Mouse (Mus musculus) bone marrow macrophage, adult 2 months (primary cell): ENCODE data around the gene Ccdc97. TPM values are rescaled to one million over a fixed set of nuclear protein-coding genes. Genes with fewer than 3 reads are reported as not detected.
A peak's percentile ranks its signal among the peaks of the same experiment; 100 is the strongest.
"Not testable (repeated sequence)": the region's sequence is repeated elsewhere in the genome, so short reads cannot be mapped to it uniquely, and the experiment has no call there.

Source experiments
- H3K27ac ChIP-seq: 2 replicates; pipeline ENCODE4 v1.5.1; 2012; ENCODE audit warnings: low read depth, low read length; ENCODE audit not compliant: insufficient read depth
- H3K4me1 ChIP-seq: 2 replicates; pipeline ENCODE4 v1.6.1; 2012; ENCODE audit warnings: low read length; ENCODE audit not compliant: control insufficient read depth, insufficient read depth
- H3K4me3 ChIP-seq: 2 replicates; pipeline ENCODE4 v1.5.1; 2012; ENCODE audit warnings: mild to moderate bottlenecking, low read length, moderate library complexity; ENCODE audit not compliant: insufficient read depth
- CTCF ChIP-seq: IDR thresholded peaks from 2 replicates; pipeline ENCODE4 v1.5.1; 2012; ENCODE audit warnings: low read depth, mild to moderate bottlenecking, low read length, moderate library complexity
- POLR2A ChIP-seq: IDR thresholded peaks from 2 replicates; pipeline ENCODE4 v1.6.1; 2012; ENCODE audit warnings: mild to moderate bottlenecking, low read depth, low read length, borderline replicate concordance
- polyA plus RNA-seq: library from polyadenylated mRNA; stranded (reverse); fragments of >200 nt; gene quantifications from 2 replicates; pipeline ENCODE4 v1.2.4, GENCODE M21; 2012; ENCODE audit not compliant: missing spikeins, insufficient read depth, insufficient read length

Ccdc97 gene
- polyA plus RNA-seq, 1 experiment = 44.7 TPM

DNA sequence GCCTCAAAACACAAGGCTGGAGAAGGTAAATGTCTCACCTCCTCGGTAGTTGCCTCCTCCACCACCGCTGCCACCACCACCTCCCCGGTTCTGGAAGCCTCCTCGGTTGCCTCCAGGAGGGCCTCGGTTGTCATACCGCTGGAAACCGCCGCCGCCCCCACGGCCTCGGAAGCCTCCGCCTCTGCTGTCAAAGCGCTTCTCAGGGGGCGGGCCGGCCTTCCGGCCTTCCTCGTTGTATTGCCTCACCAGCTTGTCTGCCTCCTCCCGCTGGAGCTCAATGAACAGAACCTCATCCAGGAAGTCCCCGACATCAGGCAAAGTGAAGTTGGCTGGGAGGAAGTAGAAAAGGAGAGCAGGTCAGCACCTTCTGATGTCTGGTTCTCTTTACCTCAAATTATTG is 7.0 kb upstream of the Ccdc97 start:
- peaks cover 31% of the 10 kb centered on the region for H3K4me1 ChIP-seq
- no peak overlapping the region for H3K4me3 ChIP-seq
- H3K27ac ChIP-seq = no peak overlapping the region
- TF ChIP-seq CTCF (no peak), POLR2A (no peak)

DNA sequence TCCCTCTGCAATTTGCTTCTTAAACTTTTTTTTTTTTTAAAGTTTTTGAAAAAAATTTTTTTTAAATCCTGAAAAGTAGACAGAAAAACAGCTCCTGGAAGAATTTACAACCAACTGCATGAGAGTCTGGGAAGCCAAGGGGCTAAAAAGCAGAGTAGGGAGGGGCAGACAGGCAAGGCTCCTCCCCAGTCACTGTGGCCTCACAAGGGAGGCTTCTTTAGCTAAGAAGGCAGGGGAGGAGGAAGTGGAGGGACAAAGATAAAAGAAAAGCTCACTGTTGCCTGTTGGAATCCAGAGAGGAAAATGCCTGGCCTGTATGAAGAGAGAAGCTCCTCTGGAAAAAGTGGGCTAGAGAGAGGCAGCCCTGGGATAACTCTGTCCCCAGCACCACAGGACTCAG is 2.9 kb upstream of the Ccdc97 start:
- H3K4me3 ChIP-seq = not testable (repeated sequence)
- peak overlapping the region; percentile 25 for H3K27ac ChIP-seq
- peaks cover 27% of the 10 kb centered on the region for H3K4me1 ChIP-seq

DNA sequence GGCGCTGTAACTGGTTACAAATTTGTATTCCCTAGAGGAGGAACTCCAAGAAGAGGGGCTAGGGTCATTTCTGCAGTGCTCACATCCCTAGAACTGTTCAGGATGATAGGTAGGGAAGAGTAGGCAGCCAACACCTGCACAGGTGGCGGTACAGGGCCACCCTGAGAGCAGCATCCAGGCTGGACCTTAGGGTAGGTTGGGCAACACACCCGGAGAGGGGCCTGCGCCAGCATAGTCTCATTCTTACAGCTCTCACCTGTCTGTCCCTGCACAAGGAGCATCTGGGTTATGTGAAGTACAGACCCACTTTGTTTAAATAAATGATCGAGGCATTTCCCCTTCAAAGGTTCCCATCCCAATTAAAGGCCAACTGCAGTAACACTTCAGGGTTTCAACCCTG is 1.9 kb upstream of the Ccdc97 start:
- TF ChIP-seq POLR2A = no peak
- no peak for TF ChIP-seq CTCF
- Histone ChIP-seq H3K27ac (no peak overlapping the region), H3K4me1 (peaks cover 20% of the 10 kb centered on the region), H3K4me3 (no peak overlapping the region)

DNA sequence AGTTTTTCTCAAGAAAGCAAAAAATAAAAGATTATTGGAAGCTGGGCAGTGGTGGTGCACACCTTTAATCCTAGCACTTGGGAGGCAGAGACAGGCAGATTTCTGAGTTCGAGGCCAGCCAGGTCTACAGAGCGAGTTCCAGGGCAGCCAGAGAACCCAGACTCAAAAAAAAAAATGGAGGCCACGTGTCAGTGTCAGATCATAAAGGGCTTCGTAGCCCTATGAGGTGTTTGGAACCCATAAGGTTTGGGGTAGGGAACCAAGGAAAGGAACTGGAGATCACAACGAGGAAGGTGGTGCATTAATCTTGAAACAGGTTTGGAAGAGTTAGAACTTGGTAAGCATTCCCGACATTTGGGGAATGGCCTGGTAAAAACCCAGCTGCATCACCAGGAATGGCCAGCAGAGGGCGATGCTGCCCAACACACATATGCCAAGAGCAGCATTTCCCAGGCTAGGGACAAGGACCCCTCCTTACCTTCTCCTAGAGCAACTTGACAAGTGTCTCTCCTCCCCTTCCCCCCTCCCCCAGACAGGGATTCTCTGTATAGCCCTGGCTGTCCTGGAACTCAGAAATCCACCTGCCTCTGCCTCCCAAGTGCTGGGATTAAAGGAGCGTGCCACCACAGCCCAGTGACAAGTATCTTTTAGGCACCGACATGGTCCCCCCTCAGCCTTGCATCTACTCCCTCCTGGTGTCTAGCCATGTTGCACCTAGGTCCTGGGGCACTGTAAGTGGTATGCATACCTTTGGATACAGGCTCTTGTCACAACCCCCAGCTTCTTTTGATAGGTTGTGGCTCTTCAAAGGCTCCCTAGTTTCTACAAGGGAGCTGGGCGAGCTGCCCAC is 1.1 kb upstream of the Ccdc97 start:
- peaks cover 20% of the 10 kb centered on the region for H3K4me1 ChIP-seq
- TF ChIP-seq POLR2A = no peak
- TF ChIP-seq CTCF = peak; percentile 77
- no peak overlapping the region for H3K4me3 ChIP-seq
- peak overlapping the region; percentile 67 for H3K27ac ChIP-seq

DNA sequence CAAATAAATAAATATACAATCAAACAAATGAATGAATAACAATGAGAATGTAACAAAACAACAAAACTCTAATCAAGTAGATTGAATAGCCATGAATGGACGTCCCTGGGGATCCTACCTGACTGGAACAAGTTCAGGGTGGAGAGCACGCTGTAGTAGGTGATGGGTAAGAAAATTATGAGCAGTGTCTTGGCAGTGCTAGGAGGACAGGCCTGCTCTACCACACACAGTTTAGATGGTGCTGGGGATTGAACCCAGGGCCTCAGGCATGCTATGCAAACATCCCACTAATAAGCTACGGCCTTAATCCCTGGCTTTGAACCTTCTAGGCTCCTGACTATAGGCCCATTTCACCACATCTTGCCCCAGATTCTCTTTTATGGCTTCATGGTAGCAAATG is 1.4 kb downstream of the Ccdc97 start:
- Histone ChIP-seq H3K4me3 (peak overlapping the region; percentile 21; the same call in 1 of the 2 replicates), H3K4me1 (peaks cover 22% of the 10 kb centered on the region), H3K27ac (no peak overlapping the region)
- TF ChIP-seq POLR2A (no peak), CTCF (no peak)

DNA sequence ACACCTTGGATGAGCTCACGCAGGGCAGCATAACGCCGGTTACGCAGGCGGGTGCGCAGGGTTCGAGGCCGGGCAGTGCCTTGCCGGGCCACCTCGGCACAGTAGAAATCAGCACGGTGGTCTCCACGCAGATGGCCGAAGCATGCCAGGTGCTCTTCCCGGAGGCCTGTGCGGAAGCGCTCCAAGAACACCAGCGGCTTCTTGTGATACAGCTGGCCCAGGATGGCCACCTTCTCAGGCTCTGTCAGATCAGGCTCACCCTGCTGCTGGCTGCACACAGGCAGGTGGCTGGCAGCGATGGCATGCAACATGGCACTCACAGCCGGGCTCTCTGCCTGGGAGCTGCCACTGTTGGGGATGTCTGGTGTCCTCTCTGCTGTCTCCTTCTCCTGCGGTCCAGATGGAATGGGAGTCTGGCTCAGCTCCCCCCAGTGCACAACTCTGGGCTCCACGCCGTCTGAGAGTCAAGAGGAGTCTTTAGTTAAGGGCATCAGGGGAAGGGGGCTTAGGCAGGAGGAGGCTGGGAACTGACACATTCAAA is 3.1 kb downstream of the Ccdc97 start:
- no peak for TF ChIP-seq CTCF
- TF ChIP-seq POLR2A = no peak
- H3K4me3 ChIP-seq = no peak overlapping the region
- peaks cover 31% of the 10 kb centered on the region for H3K4me1 ChIP-seq
- no peak overlapping the region for H3K27ac ChIP-seq

DNA sequence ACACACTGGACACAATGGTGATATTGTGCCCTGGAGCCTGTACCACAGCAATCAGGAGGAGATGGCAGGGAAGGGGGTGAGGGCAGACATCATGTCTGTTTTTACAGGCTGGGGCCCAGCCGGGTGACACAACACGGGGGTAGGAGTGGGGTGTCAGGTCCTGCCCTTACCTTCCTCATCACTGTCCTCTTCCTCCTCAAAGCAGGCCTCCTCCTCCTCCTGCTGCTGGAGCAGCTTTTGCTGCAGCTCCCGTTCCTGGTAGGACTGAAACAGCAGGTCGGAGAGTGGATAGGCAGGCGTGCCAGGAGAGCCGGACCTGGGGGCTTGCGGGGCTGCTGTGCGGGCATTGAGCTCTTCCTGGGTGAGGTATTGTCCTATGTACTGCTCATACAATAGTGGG is 4.3 kb downstream of the Ccdc97 start:
- Histone ChIP-seq H3K4me3 (no peak overlapping the region), H3K4me1 (peaks cover 36% of the 10 kb centered on the region), H3K27ac (no peak overlapping the region)
- TF ChIP-seq POLR2A = no peak

DNA sequence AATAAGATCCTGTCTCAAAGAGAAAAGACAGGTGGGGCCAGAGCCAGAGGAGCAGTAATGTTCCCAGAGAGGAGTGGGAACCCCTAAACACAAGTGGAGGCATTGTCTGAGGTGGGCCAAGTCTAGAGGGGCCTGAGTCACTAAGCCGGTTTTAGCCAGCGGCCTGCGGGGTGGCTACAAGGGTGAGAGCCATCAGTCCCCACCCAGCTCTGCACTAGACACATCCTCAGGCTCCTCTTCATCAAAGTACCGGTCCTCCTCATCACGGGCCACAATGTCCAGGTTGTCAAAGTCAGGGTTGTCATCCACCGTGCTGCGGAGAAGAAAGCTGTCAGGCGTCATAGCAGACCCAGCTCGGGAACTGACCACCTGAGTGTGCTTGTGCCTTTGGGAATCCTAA is 6.1 kb downstream of the Ccdc97 start:
- TF ChIP-seq CTCF = no peak
- TF ChIP-seq POLR2A = no peak
- Histone ChIP-seq H3K4me1 (peaks cover 36% of the 10 kb centered on the region), H3K4me3 (no peak overlapping the region), H3K27ac (peak overlapping the region; percentile 38; the same call in 1 of the 2 replicates)

DNA sequence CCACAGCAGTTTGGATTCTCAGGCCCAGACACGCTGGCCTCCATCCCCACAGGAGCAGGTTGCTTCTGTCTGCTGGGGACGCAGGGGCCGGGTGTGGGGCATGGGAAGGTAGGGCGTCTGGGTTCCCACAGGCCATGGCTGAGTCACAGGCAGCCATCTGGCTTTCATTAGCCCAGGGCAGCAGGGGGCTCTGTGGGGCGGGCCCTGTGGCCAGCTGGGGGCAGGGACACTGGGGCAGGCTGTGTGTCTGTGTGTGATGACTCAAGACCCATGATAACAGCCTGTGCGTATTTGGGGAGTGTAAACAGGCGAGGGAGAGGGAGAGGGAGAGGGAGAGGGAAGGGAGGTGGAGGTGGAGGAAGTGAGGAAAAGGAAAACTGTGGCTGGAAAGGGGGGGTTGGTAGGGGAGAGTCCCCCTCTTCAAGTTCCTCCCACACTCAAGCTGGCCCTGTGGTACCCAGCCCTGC is 7.1 kb downstream of the Ccdc97 start:
- Histone ChIP-seq H3K4me1 (peaks cover 41% of the 10 kb centered on the region), H3K27ac (peak overlapping the region; percentile 38), H3K4me3 (no peak overlapping the region)

DNA sequence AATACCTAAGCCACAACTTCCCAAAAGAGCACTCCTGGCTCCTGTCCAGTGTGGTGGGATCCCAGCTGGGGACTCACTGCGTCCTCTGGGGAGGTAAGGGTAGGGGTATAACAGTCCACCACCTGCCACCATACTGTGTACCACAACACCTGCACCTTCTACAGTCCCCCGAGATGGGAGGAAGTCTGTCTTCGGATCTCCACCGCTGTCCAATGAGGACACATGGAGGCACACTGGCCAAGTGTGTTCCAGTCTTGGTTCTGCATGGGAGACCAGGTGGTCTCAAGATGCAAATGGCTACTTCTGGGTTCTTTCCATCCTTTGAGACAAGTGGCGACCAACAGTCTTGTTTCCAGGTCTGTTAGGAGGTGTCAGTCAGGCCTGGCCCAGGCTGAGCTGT is 7.7 kb downstream of the Ccdc97 start:
- TF ChIP-seq CTCF = no peak
- TF ChIP-seq POLR2A = no peak
- Histone ChIP-seq H3K4me3 (no peak overlapping the region), H3K4me1 (peaks cover 46% of the 10 kb centered on the region), H3K27ac (peak overlapping the region; percentile 28)

More for the DNA sequence above, 7.1 kb downstream of the Ccdc97 start:
- TF ChIP-seq CTCF (no peak), POLR2A (no peak)

DNA sequence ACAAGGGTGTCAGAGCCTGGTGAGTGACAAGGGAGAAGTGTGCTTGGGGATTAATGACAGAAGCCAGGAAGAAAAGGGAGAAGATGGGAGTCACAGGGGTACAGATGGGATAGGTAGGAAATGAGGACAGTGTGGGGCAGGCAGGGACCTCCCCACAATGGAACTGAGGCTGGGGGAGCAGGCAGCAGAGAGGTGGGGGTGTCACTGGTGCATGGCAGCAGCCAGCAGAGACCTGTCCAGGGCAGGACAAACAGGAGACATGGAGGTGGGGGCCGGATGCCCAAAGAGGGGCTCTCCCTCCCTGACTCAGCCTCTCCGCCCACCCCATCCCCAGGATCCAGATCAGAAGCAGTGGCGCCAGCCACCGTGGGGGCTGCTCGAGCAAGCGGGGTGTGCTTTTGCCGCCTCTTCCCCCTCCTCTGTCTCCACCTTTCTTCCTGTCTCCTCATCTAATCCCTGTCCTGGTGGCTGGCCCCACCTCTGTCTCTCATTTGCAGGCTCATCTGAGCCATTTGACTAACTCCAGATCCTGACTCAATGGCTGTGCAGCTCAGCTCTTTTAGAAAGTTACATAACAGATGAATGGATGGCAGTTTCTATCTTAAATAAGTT is 8.3 kb downstream of the Ccdc97 start:
- Histone ChIP-seq H3K27ac (no peak overlapping the region), H3K4me1 (peaks cover 50% of the 10 kb centered on the region), H3K4me3 (no peak overlapping the region)
- TF ChIP-seq CTCF (no peak), POLR2A (no peak)
